Mouse (Mus musculus): ENCODE results near the gene Exoc3. TPM values are rescaled to one million over a fixed set of nuclear protein-coding genes. Genes with fewer than 3 reads are reported as not detected.
A peak's percentile ranks its signal among the peaks of the same experiment; 100 is the strongest.

Gene Exoc3
- 71.1 and 80.1 TPM in 2 replicates for polyA plus RNA-seq (2014; fragmentation: Nextera tagmentation; extraction: Ambion mirVana)

GRCm38 (mm10) chr13:74208317-74208985 lies at the start of gene Exoc3:
Exoc3 (minus strand) TSS chr13:74208732.
- DNase-seq (ENCODE audit: low spot score): peak; percentile 90
- ATAC-seq (replicated peaks; ENCODE audit: low FRiP score): peak; percentile 98
- Histone ChIP-seq H3K4me2 (ENCODE audit: low read depth, low read length, severe bottlenecking) (peak within 1 kb of the TSS; percentile 88), H3K9ac (ENCODE audit: low read length) (peak within 1 kb of the TSS; percentile 81), H3K9me3 (ENCODE audit: control insufficient read depth, low read length) (no peaks in the 10 kb centered on the region), H3K27me3 (ENCODE audit: control insufficient read depth, insufficient read depth, low read length) (no peaks in the 10 kb centered on the region), H3K4me1 (replicated peaks; ENCODE audit: control insufficient read depth, insufficient read depth, low read length) (peaks cover 6% of the 10 kb centered on the region; the same call in 1 of the 2 replicates), H3K4me3 (ENCODE audit: low read depth, low read length) (peak within 1 kb of the TSS; percentile 77), H3K36me3 (ENCODE audit: control insufficient read depth, insufficient read depth, low read length) (no peaks in the 10 kb centered on the region), H3K27ac (ENCODE audit: low read depth, low read length) (peak within 1 kb of the TSS; percentile 50; the same call in 1 of the 2 replicates)
- under 1% methylated on average over 39 of the region's 39 CpGs for WGBS

GRCm38 (mm10) chr13:74246494-74246893 lies 38.0 kb upstream of the Exoc3 start:
- Histone ChIP-seq H3K4me2 (ENCODE audit: low read depth, low read length, severe bottlenecking) (no peak overlapping the region), H3K27ac (ENCODE audit: low read depth, low read length) (no peak overlapping the region), H3K27me3 (ENCODE audit: control insufficient read depth, insufficient read depth, low read length) (no peaks in the 10 kb centered on the region), H3K4me3 (ENCODE audit: low read depth, low read length) (no peak overlapping the region), H3K9me3 (ENCODE audit: control insufficient read depth, low read length) (no peaks in the 10 kb centered on the region), H3K4me1 (replicated peaks; ENCODE audit: control insufficient read depth, insufficient read depth, low read length) (no peaks in the 10 kb centered on the region; the same call in 1 of the 2 replicates), H3K36me3 (ENCODE audit: control insufficient read depth, insufficient read depth, low read length) (no peaks in the 10 kb centered on the region), H3K9ac (ENCODE audit: low read length) (no peak overlapping the region)
- DNase-seq (ENCODE audit: low spot score) (no peak), ATAC-seq (replicated peaks; ENCODE audit: low FRiP score) (no peak)

GRCm38 (mm10) chr13:74245899-74246231 lies 37.3 kb upstream of the Exoc3 start:
- Histone ChIP-seq H3K9me3 (ENCODE audit: control insufficient read depth, low read length) (no peaks in the 10 kb centered on the region), H3K4me3 (ENCODE audit: low read depth, low read length) (no peak overlapping the region), H3K9ac (ENCODE audit: low read length) (peak overlapping the region; percentile 16; the same call in 1 of the 2 replicates), H3K4me1 (replicated peaks; ENCODE audit: control insufficient read depth, insufficient read depth, low read length) (no peaks in the 10 kb centered on the region; the same call in 1 of the 2 replicates), H3K4me2 (ENCODE audit: low read depth, low read length, severe bottlenecking) (peak overlapping the region; percentile 34; the same call in 1 of the 2 replicates), H3K36me3 (ENCODE audit: control insufficient read depth, insufficient read depth, low read length) (no peaks in the 10 kb centered on the region), H3K27ac (ENCODE audit: low read depth, low read length) (no peak overlapping the region), H3K27me3 (ENCODE audit: control insufficient read depth, insufficient read depth, low read length) (no peaks in the 10 kb centered on the region)
- DNase-seq (ENCODE audit: low spot score): no peak
- 59% methylated on average over 4 of the region's 4 CpGs for WGBS
- peak; percentile 67 for ATAC-seq (replicated peaks; ENCODE audit: low FRiP score)

GRCm38 (mm10) chr13:74245214-74245898 lies 36.8 kb upstream of the Exoc3 start:
- Histone ChIP-seq H3K9me3 (ENCODE audit: control insufficient read depth, low read length) (no peaks in the 10 kb centered on the region), H3K4me2 (ENCODE audit: low read depth, low read length, severe bottlenecking) (peak overlapping the region; percentile 34; the same call in 1 of the 2 replicates), H3K4me3 (ENCODE audit: low read depth, low read length) (no peak overlapping the region), H3K27me3 (ENCODE audit: control insufficient read depth, insufficient read depth, low read length) (no peaks in the 10 kb centered on the region), H3K4me1 (replicated peaks; ENCODE audit: control insufficient read depth, insufficient read depth, low read length) (no peaks in the 10 kb centered on the region; the same call in 1 of the 2 replicates), H3K36me3 (ENCODE audit: control insufficient read depth, insufficient read depth, low read length) (no peaks in the 10 kb centered on the region), H3K27ac (ENCODE audit: low read depth, low read length) (no peak overlapping the region), H3K9ac (ENCODE audit: low read length) (peak overlapping the region; percentile 16; the same call in 1 of the 2 replicates)
- ATAC-seq (replicated peaks; ENCODE audit: low FRiP score): peak; percentile 97
- WGBS: 32% methylated on average over 17 of the region's 17 CpGs
- peak; percentile 85 for DNase-seq (ENCODE audit: low spot score)

GRCm38 (mm10) chr13:74237574-74237973 lies 29.0 kb upstream of the Exoc3 start:
- Histone ChIP-seq H3K27me3 (ENCODE audit: control insufficient read depth, insufficient read depth, low read length) (no peaks in the 10 kb centered on the region), H3K27ac (ENCODE audit: low read depth, low read length) (no peak overlapping the region), H3K4me1 (replicated peaks; ENCODE audit: control insufficient read depth, insufficient read depth, low read length) (no peaks in the 10 kb centered on the region), H3K9ac (ENCODE audit: low read length) (no peak overlapping the region), H3K9me3 (ENCODE audit: control insufficient read depth, low read length) (no peaks in the 10 kb centered on the region), H3K4me2 (ENCODE audit: low read depth, low read length, severe bottlenecking) (no peak overlapping the region), H3K4me3 (ENCODE audit: low read depth, low read length) (no peak overlapping the region), H3K36me3 (ENCODE audit: control insufficient read depth, insufficient read depth, low read length) (no peaks in the 10 kb centered on the region)
- DNase-seq (ENCODE audit: low spot score) (no peak), ATAC-seq (replicated peaks; ENCODE audit: low FRiP score) (no peak)
- WGBS: 78% methylated on average over 7 of the region's 7 CpGs

- 39% methylated on average over 1 of the region's 1 CpGs for WGBS
- ATAC-seq (replicated peaks; ENCODE audit: low FRiP score) (no peak), DNase-seq (ENCODE audit: low spot score) (no peak)
- Histone ChIP-seq H3K4me2 (ENCODE audit: low read depth, low read length, severe bottlenecking) (no peak overlapping the region), H3K9ac (ENCODE audit: low read length) (no peak overlapping the region), H3K4me3 (ENCODE audit: low read depth, low read length) (no peak overlapping the region), H3K27me3 (ENCODE audit: control insufficient read depth, insufficient read depth, low read length) (no peaks in the 10 kb centered on the region), H3K27ac (ENCODE audit: low read depth, low read length) (no peak overlapping the region), H3K9me3 (ENCODE audit: control insufficient read depth, low read length) (no peaks in the 10 kb centered on the region), H3K36me3 (ENCODE audit: control insufficient read depth, insufficient read depth, low read length) (no peaks in the 10 kb centered on the region), H3K4me1 (replicated peaks; ENCODE audit: control insufficient read depth, insufficient read depth, low read length) (no peaks in the 10 kb centered on the region)
Measured at GRCm38 (mm10) chr13:74220659-74221058, 12.1 kb upstream of the Exoc3 start.

GRCm38 (mm10) chr13:74218441-74218840 lies 9.9 kb upstream of the Exoc3 start:
- Histone ChIP-seq H3K36me3 (ENCODE audit: control insufficient read depth, insufficient read depth, low read length) (no peaks in the 10 kb centered on the region), H3K27ac (ENCODE audit: low read depth, low read length) (no peak overlapping the region), H3K9ac (ENCODE audit: low read length) (no peak overlapping the region), H3K27me3 (ENCODE audit: control insufficient read depth, insufficient read depth, low read length) (no peaks in the 10 kb centered on the region), H3K9me3 (ENCODE audit: control insufficient read depth, low read length) (no peaks in the 10 kb centered on the region), H3K4me3 (ENCODE audit: low read depth, low read length) (no peak overlapping the region), H3K4me2 (ENCODE audit: low read depth, low read length, severe bottlenecking) (no peak overlapping the region), H3K4me1 (replicated peaks; ENCODE audit: control insufficient read depth, insufficient read depth, low read length) (no peaks in the 10 kb centered on the region)
- DNase-seq (ENCODE audit: low spot score) (no peak), ATAC-seq (replicated peaks; ENCODE audit: low FRiP score) (no peak)
- WGBS: 73% methylated on average over 3 of the region's 3 CpGs

- Histone ChIP-seq H3K9me3 (ENCODE audit: control insufficient read depth, low read length) (no peaks in the 10 kb centered on the region), H3K4me3 (ENCODE audit: low read depth, low read length) (peak overlapping the region; percentile 77), H3K4me1 (replicated peaks; ENCODE audit: control insufficient read depth, insufficient read depth, low read length) (peaks cover 6% of the 10 kb centered on the region; the same call in 1 of the 2 replicates), H3K9ac (ENCODE audit: low read length) (peak overlapping the region; percentile 81), H3K36me3 (ENCODE audit: control insufficient read depth, insufficient read depth, low read length) (no peaks in the 10 kb centered on the region), H3K27me3 (ENCODE audit: control insufficient read depth, insufficient read depth, low read length) (no peaks in the 10 kb centered on the region), H3K27ac (ENCODE audit: low read depth, low read length) (peak overlapping the region; percentile 50; the same call in 1 of the 2 replicates), H3K4me2 (ENCODE audit: low read depth, low read length, severe bottlenecking) (peak overlapping the region; percentile 88)
- DNase-seq (ENCODE audit: low spot score) (peak; percentile 52), ATAC-seq (replicated peaks; ENCODE audit: low FRiP score) (no peak; the same call in 1 of the 2 replicates)
- 18% methylated on average over 12 of the region's 12 CpGs for WGBS
Measured at GRCm38 (mm10) chr13:74208986-74209345, 434 bp upstream of the Exoc3 start.
